Mouse (Mus musculus) ES-Bruce4 (cell line): ENCODE data around the gene Arl6ip5. TPM values are rescaled to one million over a fixed set of nuclear protein-coding genes. Genes with fewer than 3 reads are reported as not detected.
"Not testable (repeated sequence)": the region's sequence is repeated elsewhere in the genome, so short reads cannot be mapped to it uniquely, and the experiment has no call there.

Source experiments
- H3K27ac ChIP-seq: 2 replicates; pipeline ENCODE4 v1.5.1; 2012; ENCODE audit warnings: low read length, inconsistent platforms; ENCODE audit not compliant: insufficient read depth
- H3K27me3 ChIP-seq: 2 replicates; pipeline ENCODE4 v1.6.1; 2012; ENCODE audit warnings: mild to moderate bottlenecking, low read length, inconsistent platforms; ENCODE audit not compliant: control insufficient read depth, poor library complexity, insufficient read depth, severe bottlenecking
- H3K36me3 ChIP-seq: 2 replicates; pipeline ENCODE4 v1.6.1; 2012; ENCODE audit warnings: inconsistent platforms, mild to moderate bottlenecking, low read length, moderate library complexity; ENCODE audit not compliant: control insufficient read depth, poor library complexity, insufficient read depth, severe bottlenecking
- H3K4me1 ChIP-seq: one replicate; pipeline ENCODE4 v1.8.1; 2011; ENCODE audit warnings: low read length; ENCODE audit not compliant: control insufficient read depth, insufficient read depth
- H3K4me3 ChIP-seq: 2 replicates; pipeline ENCODE4 v1.5.1; 2011; ENCODE audit warnings: low read depth, mild to moderate bottlenecking, low read length
- H3K9ac ChIP-seq: 2 replicates; pipeline ENCODE4 v1.6.1; 2012; ENCODE audit warnings: low read depth, mild to moderate bottlenecking, inconsistent platforms; ENCODE audit not compliant: poor library complexity, severe bottlenecking
- H3K9me3 ChIP-seq: replicated peaks from 2 replicates; pipeline ENCODE4 v1.6.1; 2012; ENCODE audit warnings: mild to moderate bottlenecking, low read length, inconsistent platforms; ENCODE audit not compliant: control insufficient read depth, poor library complexity, insufficient read depth, severe bottlenecking
- CTCF ChIP-seq: IDR thresholded peaks from one replicate; pipeline ENCODE4 v1.8.1; 2011; ENCODE audit warnings: low read depth, low read length
- EP300 ChIP-seq: IDR thresholded peaks from 2 replicates; pipeline ENCODE4 v1.6.1; 2011; ENCODE audit warnings: low read depth, low read length; ENCODE audit not compliant: insufficient read depth
- POLR2A ChIP-seq: IDR thresholded peaks from one replicate; pipeline ENCODE4 v1.8.1; 2011; ENCODE audit warnings: low read length; ENCODE audit not compliant: insufficient read depth
- polyA plus RNA-seq: library from polyadenylated mRNA; stranded (reverse); fragments of >200 nt; gene quantifications from 2 replicates; pipeline ENCODE4 v1.2.4, GENCODE M21; 2011; ENCODE audit warnings: low read depth; ENCODE audit not compliant: missing spikeins, insufficient read depth, insufficient read length

The Arl6ip5 gene
- polyA plus RNA-seq, 1 experiment: 51.2 TPM

DNA sequence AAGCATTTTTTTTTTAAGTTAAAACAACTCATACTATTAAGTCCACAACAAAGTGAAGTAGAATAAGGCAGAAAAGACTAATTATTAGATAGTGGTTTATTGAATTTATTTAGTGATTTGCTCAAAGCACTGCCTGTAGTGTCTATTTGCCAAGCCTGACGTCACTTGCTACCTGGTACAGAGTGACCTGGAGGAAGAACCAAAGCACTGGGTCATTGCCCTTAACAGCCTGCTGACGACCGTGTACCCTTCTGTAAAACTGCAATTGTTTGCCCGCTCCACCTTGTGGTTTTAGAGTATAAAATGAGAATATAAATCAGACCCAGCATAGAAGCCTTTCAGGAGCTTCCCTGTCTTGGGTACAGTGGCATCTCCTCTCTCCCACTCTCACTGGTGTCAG lies 51.7 kb downstream of the Arl6ip5 start:
- Histone ChIP-seq H3K4me3 (no peak overlapping the region), H3K9me3 (no peaks in the 10 kb centered on the region), H3K4me1 (peaks cover 1% of the 10 kb centered on the region), H3K27me3 (no peaks in the 10 kb centered on the region), H3K27ac (no peak overlapping the region), H3K36me3 (no peaks in the 10 kb centered on the region), H3K9ac (no peak overlapping the region)
- TF ChIP-seq EP300 (no peak), CTCF (no peak), POLR2A (no peak)

- H3K27me3 ChIP-seq, H3K9me3 ChIP-seq, H3K36me3 ChIP-seq, H3K4me3 ChIP-seq, H3K27ac ChIP-seq, H3K9ac ChIP-seq, H3K4me1 ChIP-seq: not testable (repeated sequence)
Measured at GRCm38 (mm10) chr6:97263750-97264149, 53.3 kb downstream of the Arl6ip5 start.

DNA sequence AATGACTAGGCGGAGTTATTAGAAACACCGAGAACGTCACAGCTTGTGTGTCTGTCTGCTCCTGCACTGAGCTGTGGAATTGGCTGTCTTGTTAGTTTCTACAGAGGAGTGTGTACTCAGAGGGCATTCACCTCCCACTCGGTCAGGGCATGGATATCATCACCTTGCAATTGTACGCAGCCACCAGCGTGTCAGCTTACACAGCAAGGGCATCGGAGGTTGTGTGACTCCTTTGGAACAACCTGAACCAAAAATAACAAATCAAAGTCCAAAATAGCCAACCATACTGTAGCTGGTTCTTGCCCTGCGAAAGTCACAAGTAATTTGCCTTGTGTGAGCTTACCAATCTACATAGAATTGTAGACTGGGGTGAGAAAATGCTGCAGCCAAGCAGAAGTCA lies 54.8 kb downstream of the Arl6ip5 start:
- no peak overlapping the region for H3K9ac ChIP-seq
- H3K4me1 ChIP-seq: peaks cover 4% of the 10 kb centered on the region
- no peak overlapping the region for H3K4me3 ChIP-seq
- H3K27me3 ChIP-seq: no peaks in the 10 kb centered on the region
- H3K27ac ChIP-seq: no peak overlapping the region
- no peaks in the 10 kb centered on the region for H3K36me3 ChIP-seq
- no peak for TF ChIP-seq POLR2A
- TF ChIP-seq EP300: no peak
- no peak for TF ChIP-seq CTCF
- H3K9me3 ChIP-seq: no peaks in the 10 kb centered on the region

DNA sequence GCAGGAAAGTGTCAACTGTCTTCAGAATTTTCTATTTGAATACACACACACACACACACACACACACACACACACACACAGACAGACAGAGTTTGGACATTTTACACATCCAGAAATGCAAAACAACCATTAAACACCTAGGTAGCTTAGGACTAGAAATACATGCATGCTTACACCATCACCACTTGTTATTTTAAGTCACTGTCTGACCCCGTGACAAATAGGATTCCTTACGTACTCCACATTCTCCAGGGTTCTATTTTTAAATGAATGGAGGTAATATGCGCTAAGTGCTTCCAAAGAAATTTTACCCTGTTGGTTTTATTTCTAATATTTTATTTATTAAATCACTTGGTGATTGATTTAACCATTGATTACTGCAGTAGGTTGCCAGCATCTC lies 55.2 kb downstream of the Arl6ip5 start:
- no peaks in the 10 kb centered on the region for H3K9me3 ChIP-seq
- no peaks in the 10 kb centered on the region for H3K36me3 ChIP-seq
- no peaks in the 10 kb centered on the region for H3K27me3 ChIP-seq
- H3K4me3 ChIP-seq: no peak overlapping the region
- TF ChIP-seq POLR2A (no peak), CTCF (no peak), EP300 (no peak)
- H3K4me1 ChIP-seq: peaks cover 4% of the 10 kb centered on the region
- no peak overlapping the region for H3K9ac ChIP-seq
- no peak overlapping the region for H3K27ac ChIP-seq

DNA sequence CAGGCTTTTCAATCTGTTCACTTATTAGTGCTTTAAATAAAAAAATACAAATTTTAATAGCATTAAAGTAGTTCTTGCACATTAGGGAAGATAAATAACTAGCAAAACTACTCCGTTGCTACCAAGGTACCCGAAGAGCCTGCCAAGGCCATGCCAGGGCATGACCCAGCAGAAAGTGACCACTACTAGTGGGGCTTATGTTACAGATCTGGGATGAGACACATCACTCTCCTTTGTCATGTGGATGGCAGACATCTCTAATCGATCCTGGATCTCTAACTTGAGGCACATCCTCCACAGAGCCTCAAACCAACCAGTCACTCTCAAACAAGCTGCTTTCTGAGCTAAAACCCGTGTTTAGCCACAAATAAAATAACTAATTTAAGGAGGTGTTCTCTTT lies 56.2 kb downstream of the Arl6ip5 start:
- Histone ChIP-seq H3K27ac (no peak overlapping the region), H3K9ac (no peak overlapping the region)
- TF ChIP-seq EP300: no peak
- TF ChIP-seq CTCF: no peak
- no peak for TF ChIP-seq POLR2A

DNA sequence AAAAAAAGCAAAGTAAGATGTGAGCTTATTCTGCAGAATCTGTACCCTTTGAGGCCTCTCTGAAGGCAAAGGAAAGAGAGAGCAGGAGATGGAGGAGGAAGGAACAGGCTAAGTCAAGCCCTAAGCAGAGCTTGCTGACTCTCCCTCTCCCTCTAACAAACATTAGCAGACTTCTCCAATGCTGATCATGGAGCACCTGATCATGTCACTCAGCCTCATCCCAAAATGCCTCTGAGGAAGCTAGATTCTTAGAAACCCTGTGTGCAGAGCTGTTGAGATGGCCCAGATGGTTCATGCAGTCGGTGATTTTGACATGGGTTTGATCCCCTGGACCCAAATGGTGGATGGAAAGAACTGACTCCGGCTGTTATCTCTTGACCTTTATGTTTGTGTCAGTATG lies 56.6 kb downstream of the Arl6ip5 start:
- Histone ChIP-seq H3K27ac (no peak overlapping the region), H3K9ac (no peak overlapping the region), H3K9me3 (no peaks in the 10 kb centered on the region), H3K36me3 (no peaks in the 10 kb centered on the region), H3K4me1 (peaks cover 4% of the 10 kb centered on the region), H3K27me3 (no peaks in the 10 kb centered on the region), H3K4me3 (no peak overlapping the region)
- no peak for TF ChIP-seq CTCF
- TF ChIP-seq POLR2A: no peak
- no peak for TF ChIP-seq EP300

More for the DNA sequence above, 56.2 kb downstream of the Arl6ip5 start:
- Histone ChIP-seq H3K4me3 (no peak overlapping the region), H3K27me3 (no peaks in the 10 kb centered on the region), H3K4me1 (peaks cover 4% of the 10 kb centered on the region), H3K9me3 (no peaks in the 10 kb centered on the region), H3K36me3 (no peaks in the 10 kb centered on the region)

GRCm38 (mm10) chr6:97269596-97269995 lies 59.1 kb downstream of the Arl6ip5 start:
- no peaks in the 10 kb centered on the region for H3K36me3 ChIP-seq
- no peak overlapping the region for H3K9ac ChIP-seq
- H3K27me3 ChIP-seq: no peaks in the 10 kb centered on the region
- peaks cover 4% of the 10 kb centered on the region for H3K4me1 ChIP-seq
- no peak overlapping the region for H3K27ac ChIP-seq
- no peak overlapping the region for H3K4me3 ChIP-seq
- TF ChIP-seq EP300 (no peak), POLR2A (no peak), CTCF (no peak)
- no peaks in the 10 kb centered on the region for H3K9me3 ChIP-seq
